Mouse (Mus musculus): Measurements from ENCODE around the gene D430041D05Rik.

DNA sequence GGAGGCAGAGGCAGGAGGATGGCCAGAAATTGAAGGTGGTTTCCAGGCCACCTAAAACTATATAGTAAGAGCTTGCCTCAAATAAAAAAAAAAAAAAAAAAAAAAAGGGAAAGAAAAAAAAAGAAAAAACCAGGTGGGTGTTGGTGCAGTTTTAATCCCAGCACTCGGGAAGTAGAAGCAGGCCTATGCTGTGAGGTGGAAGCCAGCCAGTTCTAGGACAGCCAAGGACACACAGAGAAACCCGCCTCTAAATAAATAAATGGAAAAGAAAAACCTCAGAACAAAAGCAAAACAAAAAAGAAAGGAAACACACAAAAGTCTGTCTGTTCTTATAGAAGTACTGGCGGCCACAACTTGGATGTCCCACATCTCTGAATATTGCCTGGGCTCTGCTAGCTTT is 295.9 kb downstream of the D430041D05Rik start:
- TF ChIP-seq CTCF (IDR thresholded peaks at IDR 0.05; ENCODE audit: low read depth) (no peak), EP300 (optimal IDR thresholded peaks at IDR 0.05) (no peak)
